Mouse (Mus musculus) hematopoietic stem cell, adult 5-6 weeks (primary cell): ENCODE data around the gene Slc13a5. TPM values are rescaled to one million over a fixed set of nuclear protein-coding genes. Genes with fewer than 3 reads are reported as not detected.

Experiments used
- ATAC-seq, 2 experiments: fragments of 125-278 bp in 1 of 2; replicated peaks in 1 of 2; 2 replicates each; pipeline ENCODE4 v1.8.0; 2016 to 2017; ENCODE audit warnings: inconsistent platforms in 2 of 2, mild to moderate bottlenecking in 2 of 2, moderate number of reproducible peaks in 2 of 2, low read depth in 1 of 2, moderate TSS enrichment in 1 of 2; ENCODE audit not compliant: low FRiP score in 2 of 2, poor library complexity in 2 of 2, severe bottlenecking in 2 of 2, insufficient read depth in 1 of 2, low TSS enrichment in 1 of 2
- total RNA-seq: library from RNA; stranded (forward); fragments of 172-1452, 232-1000 nt; gene quantifications from 2 replicates; pipeline ENCODE4 v1.2.3, GENCODE M21; 2017

The Slc13a5 gene
- total RNA-seq, 1 experiment from 2014 or later, result not detected

DNA sequence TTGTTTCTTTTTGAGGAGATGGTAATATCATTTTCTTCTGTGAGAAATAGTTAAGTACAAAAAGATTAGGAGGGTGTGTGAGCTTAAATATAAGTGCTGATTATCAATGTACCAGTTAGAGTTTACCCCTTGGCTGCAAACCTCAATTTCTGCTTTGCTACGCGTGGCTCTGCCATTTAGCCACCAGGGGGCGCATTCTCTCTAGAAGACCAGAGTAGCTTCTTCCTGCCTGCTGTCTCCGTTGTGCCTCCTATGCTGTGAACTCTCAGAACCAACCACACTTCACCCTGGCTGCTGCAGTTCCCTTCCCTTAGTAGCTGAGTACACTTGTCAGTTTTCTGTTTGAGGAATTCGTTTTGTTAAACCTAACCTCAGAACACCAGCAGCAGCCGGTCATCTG lies 45.7 kb downstream of the Slc13a5 start:
- ATAC-seq, result peak; percentile 77 to 85; a peak in 3 of 4 replicates

DNA sequence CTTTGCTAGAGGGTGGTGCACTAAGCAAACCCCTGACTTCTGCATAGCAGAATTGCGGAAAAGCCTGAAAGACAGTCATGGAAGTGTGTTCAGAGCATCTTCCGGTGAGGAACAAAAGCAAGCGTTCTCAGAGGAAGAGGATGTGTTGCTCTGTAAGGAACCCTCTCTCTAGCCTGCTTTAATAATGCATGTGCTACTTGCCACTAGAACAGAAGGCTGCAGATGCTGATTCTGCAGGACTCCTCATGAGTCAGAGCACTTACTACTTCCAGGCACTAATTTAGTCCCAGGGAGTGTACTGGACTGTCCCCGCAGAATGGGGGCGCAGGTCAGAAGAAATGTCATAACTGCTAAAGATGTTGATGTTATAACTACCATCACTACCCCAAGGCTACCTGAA lies 49.9 kb downstream of the Slc13a5 start:
- no peak for ATAC-seq

DNA sequence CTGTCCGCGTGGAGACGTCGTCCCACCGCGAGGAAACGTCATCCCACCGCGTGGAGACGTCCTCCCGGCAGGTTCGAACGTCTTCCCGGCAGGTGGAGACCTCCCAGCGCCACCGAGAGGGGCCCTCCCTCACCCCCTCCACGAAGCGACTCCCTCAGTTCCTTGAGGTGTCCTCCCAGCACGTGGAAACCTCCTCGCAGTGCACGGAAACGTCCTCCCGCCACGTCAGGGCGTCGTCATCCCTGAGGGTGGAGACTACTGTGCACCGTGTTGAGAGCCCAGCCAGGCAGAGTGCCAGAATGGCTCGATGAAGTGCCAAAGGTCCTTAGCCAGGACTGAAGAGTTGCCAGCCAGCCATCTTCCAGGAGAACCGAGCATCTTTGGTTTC lies 51.6 kb downstream of the Slc13a5 start, which contains the start of gene Med31:
Med31 (minus strand) TSS at position 183 of the 388 bp plus-strand sequence.
- peak; percentile 60 to 69 for ATAC-seq

DNA sequence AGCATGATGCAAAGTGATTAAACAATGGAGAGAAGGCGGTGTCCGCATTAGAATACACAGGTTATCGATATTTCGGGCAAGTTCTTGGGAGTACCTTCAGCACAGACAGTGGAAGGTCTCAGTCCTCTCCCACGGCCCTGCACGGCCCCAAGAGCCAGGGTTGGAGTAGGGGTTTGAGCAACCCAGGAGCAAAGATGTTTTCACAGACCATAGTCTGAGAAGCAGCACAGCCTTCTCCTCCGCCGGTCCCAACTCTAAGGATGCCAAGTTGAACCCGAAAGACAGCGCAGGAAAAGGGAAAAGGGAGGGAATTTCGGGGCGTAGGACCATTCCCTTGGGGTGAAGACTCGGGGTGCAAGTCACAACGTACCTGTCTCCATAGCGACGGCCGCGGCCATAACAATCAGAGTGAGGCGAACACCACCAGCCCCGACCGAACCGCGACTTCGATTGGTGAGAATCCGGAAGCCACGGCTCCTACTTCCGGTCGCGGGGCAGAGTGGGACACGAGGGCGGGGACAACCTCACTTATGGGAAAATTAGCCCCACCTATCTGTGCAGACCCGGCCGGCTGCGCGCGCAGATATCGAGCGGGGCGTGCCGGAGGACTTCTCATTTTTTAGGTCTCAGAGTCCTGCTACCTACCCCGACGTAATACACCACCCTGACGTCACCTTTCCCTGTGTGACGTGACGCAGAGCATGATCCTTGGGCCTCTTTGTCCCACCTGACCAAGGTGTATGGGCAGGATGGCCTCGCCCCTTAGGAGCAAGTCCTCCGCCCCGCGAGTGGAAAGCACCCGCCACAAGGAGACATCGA lies 52.2 kb downstream of the Slc13a5 start:
- ATAC-seq, result peak; percentile 91 to 92

DNA sequence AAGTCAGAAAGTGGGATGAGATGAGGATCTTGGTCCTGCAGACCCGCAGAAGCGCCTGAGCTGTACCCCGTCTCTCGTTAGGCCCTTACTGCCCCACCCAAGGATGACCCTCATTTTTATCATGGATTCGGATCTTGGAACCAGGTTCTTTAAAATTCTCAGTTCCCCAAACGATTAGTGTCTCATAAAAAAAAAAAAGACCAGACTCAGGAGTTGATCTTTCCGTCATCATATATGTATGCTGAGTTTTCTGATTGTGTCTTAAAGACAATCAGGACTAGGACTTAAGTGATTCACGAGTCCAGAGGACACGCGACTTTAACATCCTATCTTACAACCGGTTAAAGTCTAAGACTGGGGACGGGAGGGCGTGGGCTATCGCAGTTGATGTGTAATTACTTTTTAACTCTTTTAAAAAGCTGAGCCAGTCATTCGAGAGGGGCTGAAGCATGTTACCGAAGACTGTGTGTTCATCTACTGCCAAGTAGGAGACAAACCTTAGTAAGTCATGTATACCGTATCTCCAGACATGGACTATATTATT lies 59.1 kb downstream of the Slc13a5 start:
- ATAC-seq, result no peak

DNA sequence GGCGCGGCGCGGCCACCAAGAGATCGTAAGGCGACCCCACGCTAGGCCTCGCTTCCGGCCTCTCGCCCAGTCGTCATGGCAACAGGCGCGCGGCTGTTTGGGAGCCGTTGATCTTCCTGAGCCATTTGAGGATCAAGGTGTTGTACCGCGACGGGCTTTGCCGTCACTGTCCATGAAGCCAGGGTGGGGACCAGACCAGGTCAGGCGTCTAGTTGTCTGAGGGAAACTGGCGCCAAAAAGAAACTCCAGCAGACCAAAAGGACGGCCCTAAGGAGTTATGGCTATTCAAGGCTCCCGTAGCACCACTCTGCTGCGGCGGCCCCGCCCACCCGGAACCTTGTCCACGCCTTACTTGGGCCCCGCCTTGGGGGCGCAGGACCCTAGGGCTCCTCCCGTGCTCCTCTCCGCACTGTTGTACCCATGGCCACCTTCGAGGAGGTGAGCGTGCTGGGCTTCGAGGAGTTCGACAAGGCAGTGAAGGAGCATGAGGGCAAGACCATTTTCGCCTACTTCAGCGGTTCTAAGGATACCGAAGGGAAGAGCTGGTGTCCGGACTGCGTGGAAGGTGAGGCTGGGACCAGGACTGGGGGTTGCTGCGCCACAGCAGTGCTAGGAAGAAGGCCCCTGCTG lies 59.7 kb downstream of the Slc13a5 start, which contains the start of the genes 4933427D14Rik and Txndc17:
4933427D14Rik (minus strand) TSS at position 256 of the 630 bp plus-strand sequence.
Txndc17 (plus strand) TSS at position 344 of the 630 bp plus-strand sequence.
- peak; percentile 93 to 94 for ATAC-seq

DNA sequence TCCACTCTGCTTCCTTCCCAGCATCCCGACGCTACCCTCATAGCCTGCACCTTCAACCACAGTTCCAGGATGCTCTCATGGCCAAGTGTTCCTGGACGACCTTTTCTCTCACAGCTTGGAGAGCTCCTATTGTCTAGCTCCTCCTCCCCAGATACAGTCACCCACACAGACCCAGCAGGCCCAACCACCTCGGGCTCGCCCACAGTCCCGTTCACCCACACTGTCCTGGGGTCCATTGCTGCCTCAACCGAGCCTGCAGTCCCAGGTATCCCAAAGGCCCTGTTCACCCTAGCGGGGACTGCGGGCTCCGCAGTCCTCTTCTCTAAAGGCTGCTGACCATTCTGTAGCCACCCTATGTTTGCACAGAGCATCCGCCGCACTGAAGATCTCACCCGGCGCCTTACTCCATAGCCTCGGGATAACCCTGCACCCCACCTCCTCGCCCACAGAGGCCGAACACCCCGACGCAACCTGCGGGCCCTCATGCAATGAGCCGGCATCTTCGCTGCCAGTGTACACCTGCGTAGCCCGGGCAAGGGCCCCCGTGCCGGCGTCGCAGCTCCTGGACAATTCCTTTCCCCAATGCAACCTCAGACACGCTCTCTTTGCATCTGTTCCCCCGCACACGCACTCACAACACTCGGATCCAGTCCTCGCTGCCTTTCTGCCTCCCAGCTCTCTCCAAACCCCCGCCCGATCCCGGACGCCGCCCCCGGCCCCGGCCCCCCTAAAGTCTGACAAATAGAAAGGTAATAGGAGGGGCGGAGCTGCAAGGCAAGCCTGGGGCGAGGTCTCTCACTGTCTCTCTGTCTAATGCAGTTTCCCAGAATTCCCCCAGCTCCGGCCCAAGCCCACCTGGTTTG lies 60.5 kb downstream of the Slc13a5 start, which contains the start of gene Gm43951:
Gm43951 (minus strand) TSS at position 500 of the 863 bp plus-strand sequence.
- peak; percentile 8 to 42; a peak in 1 of 4 replicates for ATAC-seq

DNA sequence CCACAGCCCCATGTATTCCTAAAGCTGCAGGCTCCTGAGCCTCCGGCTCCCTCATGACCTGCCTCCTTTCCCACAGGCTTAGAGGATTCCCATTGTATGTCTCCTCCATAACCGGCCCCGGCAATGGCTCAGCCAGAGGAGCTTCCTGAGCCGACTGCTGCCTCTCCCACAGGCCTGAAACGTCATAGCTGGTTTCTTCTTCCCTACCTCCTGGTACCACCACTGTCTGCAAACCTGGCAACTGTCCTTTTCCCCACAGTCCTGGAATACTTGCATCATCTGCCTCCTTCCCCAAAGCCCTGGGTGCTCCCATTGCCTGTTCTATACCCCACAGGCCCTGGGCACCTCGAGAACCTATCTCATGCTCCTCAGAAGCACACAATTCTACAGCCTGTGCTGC lies 61.8 kb downstream of the Slc13a5 start:
- ATAC-seq, result no peak

DNA sequence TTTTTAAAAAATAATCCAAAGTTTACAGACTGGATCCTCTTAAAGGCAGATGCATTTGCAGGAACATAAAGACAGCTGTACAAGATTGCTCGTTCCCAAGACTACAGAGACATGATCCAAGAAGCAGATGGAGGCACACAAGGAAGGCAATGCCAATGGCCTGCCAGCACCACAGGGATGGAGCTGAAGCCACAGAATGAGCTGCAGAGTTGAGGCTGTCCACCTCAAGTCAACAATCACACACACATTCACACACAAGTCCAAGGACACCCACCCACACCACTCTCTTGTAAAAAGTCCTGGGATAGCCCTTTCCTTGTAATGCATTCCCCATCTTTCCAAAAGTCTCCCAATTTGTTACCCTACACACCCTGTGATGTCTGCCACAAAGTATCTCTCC lies 63.6 kb downstream of the Slc13a5 start:
- ATAC-seq, result no peak

DNA sequence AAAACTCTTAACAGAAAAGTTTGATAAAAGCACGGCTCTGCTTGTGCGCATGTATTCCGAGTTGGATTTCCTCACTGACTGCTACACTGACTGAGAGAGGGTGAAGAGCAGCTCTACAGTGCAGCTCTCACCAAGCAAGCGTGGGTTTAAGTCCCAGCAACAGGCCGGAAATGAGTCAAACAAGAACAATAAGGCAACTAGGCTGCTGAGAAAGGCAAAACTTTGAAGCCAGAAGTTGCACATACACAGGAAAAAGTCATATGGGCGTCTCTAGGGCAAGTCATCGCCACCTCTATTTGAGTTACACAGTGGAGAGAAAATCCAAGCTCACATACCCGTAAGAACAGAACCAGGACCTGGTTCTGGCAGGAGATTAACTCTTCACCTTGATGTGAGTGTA lies 70.5 kb downstream of the Slc13a5 start:
- ATAC-seq, result no peak

DNA sequence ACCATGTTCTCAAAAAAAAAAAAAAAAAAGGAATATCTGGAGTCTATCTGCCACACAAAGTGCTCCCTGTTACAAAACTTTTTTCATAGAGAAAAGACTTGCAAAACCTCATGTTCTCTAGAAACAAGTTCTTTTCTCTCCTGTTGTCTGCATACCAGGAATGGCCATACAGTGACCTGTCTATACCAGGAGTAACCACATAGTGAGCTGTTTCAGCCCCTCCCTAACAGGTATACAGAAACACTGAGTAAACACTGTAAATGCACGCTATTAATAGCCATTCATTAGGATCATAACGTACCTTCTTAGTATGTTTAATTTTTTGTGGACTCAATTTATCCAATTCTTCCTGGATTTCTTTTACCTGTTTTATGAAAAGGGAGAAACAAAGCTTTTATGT lies 72.8 kb downstream of the Slc13a5 start:
- ATAC-seq, result no peak

Other genes with a start within 250 kb of the Slc13a5 start
- gene Aipl1, start 229.7 kb downstream of the Slc13a5 start, total RNA-seq, result 0.84 and 1.3 TPM in 2 replicates
- gene Pimreg, start 225.2 kb downstream of the Slc13a5 start, total RNA-seq, result 18.3 and 19.3 TPM in 2 replicates
- gene Pitpnm3, start 131.4 kb downstream of the Slc13a5 start, total RNA-seq, result not detected in 2 replicates
- gene Gm43951, start 60.4 kb downstream of the Slc13a5 start, total RNA-seq, result 0.50 and 1.2 TPM in 2 replicates
- 28.3 and 40.3 TPM in 2 replicates for gene 4933427D14Rik, start 59.8 kb downstream of the Slc13a5 start, total RNA-seq
- gene Txndc17, start 59.7 kb downstream of the Slc13a5 start, total RNA-seq, result 25.6 and 33.7 TPM in 2 replicates
- 23.0 and 24.4 TPM in 2 replicates for gene Med31, start 51.6 kb downstream of the Slc13a5 start, total RNA-seq
- 41.7 and 58.5 TPM in 2 replicates for gene Xaf1, start 34.4 kb upstream of the Slc13a5 start, total RNA-seq
- gene Fbxo39, start 47.2 kb upstream of the Slc13a5 start, total RNA-seq, result not detected in 2 replicates
- gene Tekt1, start 95.2 kb upstream of the Slc13a5 start, total RNA-seq, result not detected in 2 replicates
- 0.35 and 0.44 TPM in 2 replicates for gene Smtnl2, start 144.5 kb upstream of the Slc13a5 start, total RNA-seq
- not detected in 2 replicates for gene Ggt6, start 168.3 kb upstream of the Slc13a5 start, total RNA-seq
- gene Mybbp1a, start 174.1 kb upstream of the Slc13a5 start, total RNA-seq, result 145 and 148 TPM in 2 replicates
- gene Spns2, start 222.7 kb upstream of the Slc13a5 start, total RNA-seq, result 87.2 and 89.3 TPM in 2 replicates